Mouse (Mus musculus) limb, embryonic 12.5 days (tissue): Measurements from ENCODE around the gene Dmkn. TPM values are rescaled to one million over a fixed set of nuclear protein-coding genes. Genes with fewer than 3 reads are reported as not detected.
"Not testable (repeated sequence)": the region's sequence is repeated elsewhere in the genome, so short reads cannot be mapped to it uniquely, and the experiment has no call there.

Experiments
- ATAC-seq: fragments of 200-750 bp; cut with Nextera tagmentation; 2 replicates; pipeline ENCODE4 v1.8.0; 2017; ENCODE audit warnings: low read depth, moderate TSS enrichment; ENCODE audit not compliant: insufficient number of reproducible peaks, insufficient read depth, low FRiP score, low TSS enrichment
- H3K27ac ChIP-seq: fragments of 300-500 bp; sonication (generic); 2 replicates; pipeline ENCODE4 v1.5.1; 2016; ENCODE audit warnings: mild to moderate bottlenecking, moderate library complexity
- H3K27me3 ChIP-seq: fragments of 300-500 bp; sonication (generic); 2 replicates; pipeline ENCODE4 v1.6.1; 2016; ENCODE audit warnings: mild to moderate bottlenecking, moderate library complexity
- H3K36me3 ChIP-seq: fragments of 300-500 bp; sonication (generic); 2 replicates; pipeline ENCODE4 v1.6.1; 2016; ENCODE audit warnings: mild to moderate bottlenecking, moderate library complexity
- H3K4me1 ChIP-seq: fragments of 300-500 bp; sonication (generic); replicated peaks from 2 replicates; pipeline ENCODE4 v1.6.1; 2016
- H3K4me2 ChIP-seq: fragments of 300-500 bp; sonication (generic); 2 replicates; pipeline ENCODE4 v1.6.1; 2016; ENCODE audit warnings: mild to moderate bottlenecking, moderate library complexity
- H3K4me3 ChIP-seq: fragments of 300-500 bp; sonication (generic); replicated peaks from 2 replicates; pipeline ENCODE4 v1.5.1; 2016; ENCODE audit warnings: mild to moderate bottlenecking
- H3K9ac ChIP-seq: fragments of 300-500 bp; sonication (generic); replicated peaks from 2 replicates; pipeline ENCODE4 v1.6.1; 2016; ENCODE audit warnings: mild to moderate bottlenecking, moderate library complexity
- H3K9me3 ChIP-seq: fragments of 300-500 bp; sonication (generic); 2 replicates; pipeline ENCODE4 v1.6.1; 2016; ENCODE audit warnings: mild to moderate bottlenecking, moderate library complexity
- WGBS: fragments of 180-500 bp; shearing (Covaris S2); methylation state at CpG from one replicate; pipeline ENCODE4 v1.1.7; 2016; 5-methylcytosine and 5-hydroxymethylcytosine counted together
- polyA plus RNA-seq: library from polyadenylated mRNA; unstranded; fragments of >200 nt; fragmentation: Nextera tagmentation; extraction: Ambion mirVana; gene quantifications from 2 replicates; pipeline ENCODE4 v1.2.1, GENCODE M21; 2016

Gene Dmkn
- polyA plus RNA-seq, 1 experiment from 2014 or later: not detected

DNA sequence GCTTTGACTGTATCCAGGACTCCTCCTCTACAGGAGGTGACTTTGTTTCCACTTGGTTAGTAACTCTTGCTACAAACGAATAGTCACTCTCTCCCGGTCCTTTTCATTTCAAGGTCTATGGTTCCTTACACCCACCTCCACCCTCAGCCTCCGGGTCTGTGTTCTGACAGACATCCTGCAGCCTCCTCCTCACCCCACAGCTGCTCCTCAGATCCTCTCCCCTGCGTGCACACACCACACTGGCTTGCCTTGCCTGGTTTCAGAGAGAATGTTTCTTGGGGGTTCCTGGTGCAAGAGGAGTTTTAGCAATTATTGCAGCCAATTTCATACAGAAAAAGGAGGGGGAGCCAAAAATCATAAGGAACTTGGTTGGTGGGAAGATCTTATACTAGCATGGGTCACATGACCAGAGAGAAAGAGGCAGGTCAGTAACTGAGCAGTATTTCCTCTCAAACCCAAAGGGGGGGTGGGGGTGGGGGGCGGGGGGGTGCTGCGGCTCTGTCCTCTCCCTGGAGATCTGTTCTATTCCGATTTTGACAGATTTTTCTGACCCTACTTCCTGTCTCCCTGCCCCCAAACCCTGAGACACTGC lies 57.4 kb downstream of the Dmkn start:
- no peak for ATAC-seq

DNA sequence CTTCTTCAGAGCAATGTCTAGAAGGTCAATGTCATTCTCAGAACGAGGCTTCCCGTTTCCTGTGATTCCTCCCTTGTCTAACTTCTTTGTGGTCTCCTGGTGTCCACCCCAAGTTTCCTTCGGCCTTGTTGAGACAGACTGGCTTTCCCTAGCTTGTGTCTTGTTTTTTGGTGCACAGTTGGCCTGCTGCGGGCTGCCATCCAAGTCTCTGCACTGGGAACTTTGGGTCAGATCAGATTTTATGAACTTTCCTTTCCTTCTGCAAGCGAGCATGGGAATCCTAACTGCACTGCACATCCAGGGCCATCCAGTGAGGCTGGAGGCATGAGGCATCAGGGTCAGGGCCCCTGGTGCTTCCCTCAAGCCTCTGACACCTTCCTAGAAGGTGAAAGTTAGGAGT lies 58.0 kb downstream of the Dmkn start:
- Histone ChIP-seq H3K36me3 (no peaks in the 10 kb centered on the region), H3K27ac (no peak overlapping the region), H3K9me3 (no peaks in the 10 kb centered on the region), H3K4me3 (no peak overlapping the region), H3K9ac (no peak overlapping the region), H3K27me3 (no peaks in the 10 kb centered on the region), H3K4me2 (no peak overlapping the region), H3K4me1 (no peaks in the 10 kb centered on the region)
- WGBS: 76% methylated on average over 5 of the region's 5 CpGs
- ATAC-seq: no peak

More for the DNA sequence above, 57.4 kb downstream of the Dmkn start:
- H3K27ac ChIP-seq: no peak overlapping the region
- H3K36me3 ChIP-seq: no peaks in the 10 kb centered on the region
- H3K4me1 ChIP-seq: no peaks in the 10 kb centered on the region
- 73% methylated on average over 5 of the region's 7 CpGs for WGBS
- no peak overlapping the region for H3K4me2 ChIP-seq
- no peak overlapping the region for H3K9ac ChIP-seq
- H3K27me3 ChIP-seq: no peaks in the 10 kb centered on the region
- no peaks in the 10 kb centered on the region for H3K9me3 ChIP-seq
- H3K4me3 ChIP-seq: no peak overlapping the region

DNA sequence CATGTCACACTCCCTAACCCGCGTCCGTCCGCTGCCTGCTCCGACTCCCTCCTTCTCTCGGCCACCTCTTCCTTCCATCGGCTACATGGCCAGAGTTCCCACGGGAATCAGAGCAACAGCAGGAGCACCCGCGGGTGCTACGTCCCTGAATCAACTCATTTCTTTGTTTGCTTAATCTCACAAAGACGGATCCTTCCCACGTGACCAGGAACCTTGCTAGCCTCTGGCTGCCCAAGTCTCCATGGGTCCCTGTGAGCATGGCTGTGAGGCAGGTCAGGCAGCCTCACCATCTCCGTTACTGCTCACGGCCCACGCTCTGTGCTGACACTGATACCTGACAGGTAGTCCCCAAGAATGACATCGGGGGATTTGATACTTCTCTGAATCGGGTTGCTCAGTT lies 60.1 kb downstream of the Dmkn start, which contains the start of gene Ffar2:
Gene Ffar2 (minus strand): TSS at position 101 of the 400 bp plus-strand sequence.
- Histone ChIP-seq H3K27me3 (no peaks in the 10 kb centered on the region), H3K9ac (no peak within 1 kb of the TSS), H3K9me3 (no peaks in the 10 kb centered on the region), H3K36me3 (no peaks in the 10 kb centered on the region), H3K27ac (no peak within 1 kb of the TSS), H3K4me3 (no peak within 1 kb of the TSS), H3K4me1 (no peaks in the 10 kb centered on the region), H3K4me2 (no peak within 1 kb of the TSS)
- ATAC-seq: no peak
- WGBS: 91% methylated on average over 18 of the region's 18 CpGs

DNA sequence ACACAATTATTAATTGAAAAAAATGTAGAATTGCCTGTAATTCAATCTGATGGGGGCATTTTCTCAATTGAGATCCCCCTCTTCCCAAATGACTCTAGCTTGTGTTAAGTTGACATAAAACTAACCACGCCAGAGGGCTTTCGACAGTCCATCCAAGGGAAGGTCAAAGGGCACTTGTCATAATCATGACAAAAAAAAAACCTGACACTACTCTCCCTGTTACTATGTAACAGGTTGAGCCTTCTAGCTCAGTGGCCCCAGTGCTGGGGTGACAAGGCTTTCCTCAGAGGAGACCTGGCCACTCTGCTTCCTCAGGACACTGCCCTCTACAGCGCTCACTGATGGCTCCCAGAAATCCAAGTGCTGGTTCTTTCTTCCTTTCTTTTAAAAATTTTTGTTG lies 60.8 kb downstream of the Dmkn start:
- no peak overlapping the region for H3K9ac ChIP-seq
- H3K36me3 ChIP-seq: no peaks in the 10 kb centered on the region
- no peak overlapping the region for H3K27ac ChIP-seq
- H3K4me1 ChIP-seq: no peaks in the 10 kb centered on the region
- no peaks in the 10 kb centered on the region for H3K9me3 ChIP-seq
- H3K27me3 ChIP-seq: no peaks in the 10 kb centered on the region
- no peak for ATAC-seq
- no peak overlapping the region for H3K4me2 ChIP-seq
- no peak overlapping the region for H3K4me3 ChIP-seq
- WGBS: 93% methylated on average over 3 of the region's 3 CpGs

DNA sequence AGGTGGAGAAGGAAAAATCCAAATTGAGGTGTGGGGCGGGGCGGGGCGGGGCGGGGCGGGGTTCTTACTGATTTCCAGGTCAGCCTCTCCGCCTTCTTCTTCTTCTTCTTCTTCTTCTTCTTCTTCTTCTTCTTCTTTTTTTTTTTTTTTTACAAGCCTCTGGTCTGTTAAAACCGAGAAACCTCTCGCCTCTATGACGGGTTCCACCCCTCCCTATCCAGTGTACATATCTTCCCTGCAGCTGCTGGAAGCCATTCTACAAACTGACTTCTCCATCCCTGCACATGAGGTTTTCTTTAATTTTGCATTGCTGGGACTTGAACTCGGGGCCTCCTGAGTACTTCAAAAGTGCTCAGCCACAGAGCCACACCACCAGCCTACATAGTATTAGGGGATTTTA lies 63.1 kb downstream of the Dmkn start:
- no peak overlapping the region for H3K4me3 ChIP-seq
- H3K36me3 ChIP-seq: no peaks in the 10 kb centered on the region
- no peak overlapping the region for H3K27ac ChIP-seq
- WGBS: 81% methylated on average over 10 of the region's 10 CpGs
- no peaks in the 10 kb centered on the region for H3K4me1 ChIP-seq
- H3K9ac ChIP-seq: no peak overlapping the region
- ATAC-seq: no peak
- no peaks in the 10 kb centered on the region for H3K9me3 ChIP-seq
- no peaks in the 10 kb centered on the region for H3K27me3 ChIP-seq
- no peak overlapping the region for H3K4me2 ChIP-seq

DNA sequence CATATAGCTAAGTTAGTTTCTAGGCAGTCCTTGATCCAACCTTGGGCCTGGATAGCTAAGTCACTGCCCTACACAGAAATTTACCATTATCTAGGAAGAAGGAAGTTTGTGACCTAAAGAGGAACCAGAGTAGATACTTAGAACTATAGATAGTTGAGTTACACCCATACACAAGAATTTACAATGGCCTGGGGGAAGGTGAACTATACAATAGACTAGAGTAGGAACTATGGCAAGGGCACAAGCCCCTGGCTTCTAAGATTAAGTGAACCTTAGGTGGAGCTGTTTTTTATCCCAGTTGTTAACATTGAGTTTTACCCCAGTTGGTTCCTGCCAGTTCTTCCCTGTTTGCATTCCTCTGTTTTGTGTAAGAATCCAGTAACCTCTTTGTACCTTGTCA lies 65.3 kb downstream of the Dmkn start:
- H3K9ac ChIP-seq, H3K4me1 ChIP-seq, H3K4me3 ChIP-seq, H3K4me2 ChIP-seq, H3K27me3 ChIP-seq, H3K36me3 ChIP-seq, H3K27ac ChIP-seq, ATAC-seq, H3K9me3 ChIP-seq: not testable (repeated sequence)

DNA sequence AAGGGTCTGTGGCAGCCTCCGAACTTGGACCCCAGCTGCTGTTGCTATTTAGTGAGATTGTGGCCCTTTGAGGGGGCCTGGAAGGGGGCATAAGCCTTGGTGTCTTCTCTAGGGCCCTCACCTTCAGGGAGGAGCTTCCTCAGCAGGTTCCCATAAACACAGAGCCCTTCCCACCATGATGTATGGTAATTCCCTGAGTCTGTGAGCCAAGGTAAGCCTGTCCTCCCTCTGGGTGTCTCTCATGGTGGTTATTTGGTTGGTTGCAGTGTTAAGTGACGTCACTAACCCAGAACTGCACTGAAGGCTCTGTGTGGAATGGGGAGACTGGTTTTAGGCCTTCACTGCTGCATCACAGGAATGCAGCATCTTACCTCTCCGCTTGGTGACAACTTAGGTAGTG lies 65.9 kb downstream of the Dmkn start:
- 66% methylated on average over 3 of the region's 3 CpGs for WGBS
- Histone ChIP-seq H3K4me1 (no peaks in the 10 kb centered on the region), H3K4me3 (no peak overlapping the region), H3K9me3 (no peaks in the 10 kb centered on the region), H3K9ac (no peak overlapping the region), H3K27ac (no peak overlapping the region), H3K36me3 (no peaks in the 10 kb centered on the region), H3K27me3 (no peaks in the 10 kb centered on the region), H3K4me2 (no peak overlapping the region)
- ATAC-seq: no peak

Other genes with a start within 250 kb of the Dmkn start
- 15.1 and 17.7 TPM in 2 replicates for gene Arhgap33, start 228.7 kb upstream of the Dmkn start, polyA plus RNA-seq
- 9.5 and 10.9 TPM in 2 replicates for gene Hspb6, start 211.6 kb upstream of the Dmkn start, polyA plus RNA-seq
- 15.3 and 16.0 TPM in 2 replicates for gene Proser3, start 211.5 kb upstream of the Dmkn start, polyA plus RNA-seq
- 45.4 and 51.5 TPM in 2 replicates for gene Lin37, start 203.9 kb upstream of the Dmkn start, polyA plus RNA-seq
- 87.8 and 89.9 TPM in 2 replicates for gene U2af1l4, start 200.5 kb upstream of the Dmkn start, polyA plus RNA-seq
- 16.3 and 18.5 TPM in 2 replicates for gene Gm49396, start 200.4 kb upstream of the Dmkn start, polyA plus RNA-seq
- 136 TPM in 2 replicates for gene Psenen, start 200.1 kb upstream of the Dmkn start, polyA plus RNA-seq
- gene Igflr1, start 198.3 kb upstream of the Dmkn start, polyA plus RNA-seq: 3.2 and 4.1 TPM in 2 replicates
- gene Kmt2b, start 175.0 kb upstream of the Dmkn start, polyA plus RNA-seq: 11.0 and 12.1 TPM in 2 replicates
- 0.25 and 0.38 TPM in 2 replicates for gene Zbtb32, start 164.8 kb upstream of the Dmkn start, polyA plus RNA-seq
- gene Upk1a, start 150.9 kb upstream of the Dmkn start, polyA plus RNA-seq: 1.4 and 2.0 TPM in 2 replicates
- gene Cox6b1, start 137.6 kb upstream of the Dmkn start, polyA plus RNA-seq: 783 and 848 TPM in 2 replicates
- gene Etv2, start 127.9 kb upstream of the Dmkn start, polyA plus RNA-seq: not detected in 2 replicates
- 150 and 155 TPM in 2 replicates for gene Rbm42, start 113.4 kb upstream of the Dmkn start, polyA plus RNA-seq
- 64.3 and 70.0 TPM in 2 replicates for gene Haus5, start 98.8 kb upstream of the Dmkn start, polyA plus RNA-seq
- not detected in 2 replicates for gene Pmis2, start 92.2 kb upstream of the Dmkn start, polyA plus RNA-seq
- gene 2200002J24Rik, start 64.8 kb upstream of the Dmkn start, polyA plus RNA-seq: not detected in 2 replicates
- 0.50 and 0.60 TPM in 2 replicates for gene Atp4a, start 51.5 kb upstream of the Dmkn start, polyA plus RNA-seq
- gene Tmem147, start 34.2 kb upstream of the Dmkn start, polyA plus RNA-seq: 158 and 162 TPM in 2 replicates
- 0.51 and 0.71 TPM in 2 replicates for gene Gapdhs, start 20.1 kb upstream of the Dmkn start, polyA plus RNA-seq
- gene Sbsn, start 12.3 kb upstream of the Dmkn start, polyA plus RNA-seq: 1.7 and 2.3 TPM in 2 replicates
- not detected in 2 replicates for gene Krtdap, start 24.1 kb downstream of the Dmkn start, polyA plus RNA-seq
- gene Ffar2, start 60.0 kb downstream of the Dmkn start, polyA plus RNA-seq: not detected in 2 replicates
- gene Ffar3, start 92.4 kb downstream of the Dmkn start, polyA plus RNA-seq: not detected in 2 replicates
- not detected in 2 replicates for gene Ffar1, start 97.8 kb downstream of the Dmkn start, polyA plus RNA-seq
- 0.05 and 0.26 TPM in 2 replicates for gene Cd22, start 116.6 kb downstream of the Dmkn start, polyA plus RNA-seq
- gene Mag, start 151.1 kb downstream of the Dmkn start, polyA plus RNA-seq: 0.29 TPM in 1 of 2 replicates, not detected in the other
- gene Hamp2, start 160.9 kb downstream of the Dmkn start, polyA plus RNA-seq: not detected in 2 replicates
- gene Hamp, start 180.3 kb downstream of the Dmkn start, polyA plus RNA-seq: not detected in 2 replicates
- gene Usf2, start 193.0 kb downstream of the Dmkn start, polyA plus RNA-seq: 31.9 and 37.6 TPM in 2 replicates
- 32.6 and 33.2 TPM in 2 replicates for gene Lsr, start 209.7 kb downstream of the Dmkn start, polyA plus RNA-seq
- 1.00 and 1.1 TPM in 2 replicates for gene Fam187b, start 210.0 kb downstream of the Dmkn start, polyA plus RNA-seq